In genomic region chr13:9750320-9750719, GRCm38 (mm10) we compare ENCODE assay signal across 10 mouse cellular contexts. TPM values are rescaled to one million over a fixed set of nuclear protein-coding genes. Genes with fewer than 3 reads are reported as not detected.
DNase-seq lines count a peak whose midpoint lies in the region; ATAC-seq lines count a peak whose summit lies in the region.
"Had no signal": no experiment of that assay in that cellular context is flagged by ENCODE, and none has a peak within 500 bp of the region (broad histone marks: within the 10 kb centered on the region; RNA-seq: fewer than 3 reads in every experiment).

No protein-coding gene starts in this region.

- 0 out of 2 replicates have a peak, but pooled peaks have one; percentile 27 for ATAC-seq in frontal cortex, adult (ENCODE audit: low TSS enrichment)
- no peak for ATAC-seq in embryonic facial prominence, embryonic 15.5 days (ENCODE audit: insufficient number of reproducible peaks, low FRiP score, low TSS enrichment, low read depth)
- no peak for ATAC-seq in granulocyte monocyte progenitor cell, adult 5-6 weeks (replicated peaks; ENCODE audit: poor library complexity, severe bottlenecking)

- peaks cover 14% of the 10 kb centered on the region for H3K4me1 ChIP-seq in embryonic facial prominence, embryonic 15.5 days

- no peaks in the 10 kb centered on the region for H3K36me3 ChIP-seq in embryonic facial prominence, embryonic 15.5 days
- H3K36me3 ChIP-seq: limb, embryonic 13.5 days; neural tube, embryonic 15.5 days had no signal

- H3K4me3 ChIP-seq in embryonic facial prominence, embryonic 15.5 days (replicated peaks) = no peak overlapping the region
- H3K4me3 ChIP-seq: limb, embryonic 13.5 days; neural tube, embryonic 15.5 days had no signal

- H3K9ac ChIP-seq in embryonic facial prominence, embryonic 15.5 days = no peak overlapping the region
- H3K9ac ChIP-seq: limb, embryonic 13.5 days; neural tube, embryonic 15.5 days had no signal

- intact Hi-C loops in left cerebral cortex, postnatal 4 days (cut with DNase I) = no loop called here
- intact Hi-C loops in left cerebral cortex, postnatal 14 days (cut with DNase I) = no loop called here

- H3K9me3 ChIP-seq in embryonic facial prominence, embryonic 15.5 days (replicated peaks) = no peaks in the 10 kb centered on the region
- H3K9me3 ChIP-seq: limb, embryonic 13.5 days; neural tube, embryonic 15.5 days had no signal

- H3K27ac ChIP-seq in embryonic facial prominence, embryonic 15.5 days (replicated peaks) = peak overlapping the region; percentile 24; the same call in 1 of the 2 replicates
- H3K27ac ChIP-seq: limb, embryonic 13.5 days; neural tube, embryonic 15.5 days had no signal

- WGBS in embryonic facial prominence, embryonic 15.5 days = 21% methylated on average over 1 of the region's 1 CpGs

- no peak overlapping the region for H3K4me2 ChIP-seq in embryonic facial prominence, embryonic 15.5 days (replicated peaks)
- H3K4me2 ChIP-seq: limb, embryonic 13.5 days; neural tube, embryonic 15.5 days had no signal

- DNase-seq in frontal cortex, postnatal 36 days (ENCODE audit: low spot score in 2 of 2) = no peak
- peak; percentile 40 for DNase-seq in left cerebral cortex, postnatal 4 days
- no peak for DNase-seq in left cerebral cortex, postnatal 14 days (ENCODE audit: low spot score in 2 of 2)
- peak; percentile 22 to 60 for DNase-seq in adrenal gland, postnatal 36 days
- no peak for DNase-seq in right cerebral cortex, postnatal 36 days (ENCODE audit: low spot score in 2 of 2)

- no peaks in the 10 kb centered on the region for H3K27me3 ChIP-seq in embryonic facial prominence, embryonic 15.5 days
- H3K27me3 ChIP-seq: limb, embryonic 13.5 days; neural tube, embryonic 15.5 days had no signal

RNA-seq across cellular contexts. Expression of gene Zmynd11, which starts 14.8 kb away (rescaled TPM):
- total RNA-seq in left cerebral cortex, postnatal 4 days (2021) = 100 to 1,000 TPM; 309 to 322 TPM
- total RNA-seq in left cerebral cortex, postnatal 14 days (2021) = 100 to 1,000 TPM; 228 to 244 TPM
- 100 to 1,000 TPM; 140 to 142 TPM for total RNA-seq in adrenal gland, postnatal 36 days (2021)
- 112 and 117 TPM in 2 replicates for polyA plus RNA-seq in embryonic facial prominence, embryonic 15.5 days (2015; fragmentation: Nextera tagmentation; extraction: Ambion mirVana)
- total RNA-seq in granulocyte monocyte progenitor cell, adult 5-6 weeks (2014; fragmentation: Nextera tagmentation) = 40.3 and 45.5 TPM in 2 replicates
- 47.2 and 52.7 TPM in 2 replicates for total RNA-seq in granulocyte monocyte progenitor cell, adult 5-6 weeks (2017)

Comparison
In these comparisons a context has a peak if more than half of its experiments do, and no peak if none do; other contexts are left out.
1. DNase-seq: peak in left cerebral cortex, postnatal 4 days (single experiment) and adrenal gland, postnatal 36 days (2 of 2); none in frontal cortex, postnatal 36 days (0 of 2), left cerebral cortex, postnatal 14 days (0 of 2) and right cerebral cortex, postnatal 36 days (0 of 2).